Mouse (Mus musculus): Measurements from ENCODE around the gene Rpsa. TPM values are rescaled to one million over a fixed set of nuclear protein-coding genes. Genes with fewer than 3 reads are reported as not detected.

Gene Rpsa
- polyA plus RNA-seq, 1 experiment from 2014 or later, result 930 TPM

Other genes starting within 250 kb of the Rpsa start
- 72.4 and 77.9 TPM in 2 replicates for gene Wdr48, start 232.8 kb upstream of the Rpsa start, polyA plus RNA-seq (2016; fragmentation: Nextera tagmentation; extraction: Ambion mirVana)
- gene Gorasp1, start 190.1 kb upstream of the Rpsa start, polyA plus RNA-seq (2016; fragmentation: Nextera tagmentation; extraction: Ambion mirVana), result 22.4 and 24.0 TPM in 2 replicates
- gene Ttc21a, start 190.1 kb upstream of the Rpsa start, polyA plus RNA-seq (2016; fragmentation: Nextera tagmentation; extraction: Ambion mirVana), result 1.1 and 1.5 TPM in 2 replicates
- gene Csrnp1, start 143.0 kb upstream of the Rpsa start, polyA plus RNA-seq (2016; fragmentation: Nextera tagmentation; extraction: Ambion mirVana), result 2.6 and 2.8 TPM in 2 replicates
- 0.04 and 0.17 TPM in 2 replicates for gene Xirp1, start 104.1 kb upstream of the Rpsa start, polyA plus RNA-seq (2016; fragmentation: Nextera tagmentation; extraction: Ambion mirVana)
- 7.5 and 8.2 TPM in 2 replicates for gene Cx3cr1, start 57.8 kb upstream of the Rpsa start, polyA plus RNA-seq (2016; fragmentation: Nextera tagmentation; extraction: Ambion mirVana)
- not detected in 2 replicates for gene Ccr8, start 35.6 kb upstream of the Rpsa start, polyA plus RNA-seq (2016; fragmentation: Nextera tagmentation; extraction: Ambion mirVana)
- gene Slc25a38, start 17.3 kb upstream of the Rpsa start, polyA plus RNA-seq (2016; fragmentation: Nextera tagmentation; extraction: Ambion mirVana), result 35.0 and 38.0 TPM in 2 replicates
- gene Mobp, start 22.0 kb downstream of the Rpsa start, polyA plus RNA-seq (2016; fragmentation: Nextera tagmentation; extraction: Ambion mirVana), result not detected in 2 replicates
- gene Myrip, start 173.8 kb downstream of the Rpsa start, polyA plus RNA-seq (2016; fragmentation: Nextera tagmentation; extraction: Ambion mirVana), result 1.8 and 2.9 TPM in 2 replicates